Mouse (Mus musculus): ENCODE measurements at regions not wholly inside any gene's neighbourhood (a gene's known extent, or its start where the extent isn't known, plus 50 kb on each side); places are given as distances from the start of the nearest gene placed in this dataset.

DNA sequence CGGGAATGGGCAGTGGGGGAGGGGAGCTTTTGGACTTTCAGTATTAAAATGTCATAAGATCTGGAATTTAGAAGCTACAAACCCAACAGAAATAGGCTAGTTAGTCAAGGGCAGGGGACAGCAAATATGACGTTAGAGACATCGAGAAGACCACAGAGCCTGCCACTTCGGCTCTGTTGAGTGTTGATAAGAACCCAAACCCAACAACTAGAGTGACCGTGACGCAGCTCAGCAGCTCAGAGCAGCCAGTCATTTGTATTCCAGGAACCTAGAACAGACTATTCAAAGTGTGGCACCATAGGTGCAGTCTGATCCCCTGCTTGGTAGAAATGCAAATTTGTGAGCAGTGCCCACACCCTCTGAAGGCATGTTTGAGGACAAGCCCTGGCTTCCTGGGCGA is 409.8 kb upstream of the Gm10131 start:
- TF ChIP-seq POLR2A (IDR thresholded peaks at IDR 0.05; ENCODE audit: extremely low read depth, insufficient read depth, low read length) (no peak), CTCF (IDR thresholded peaks at IDR 0.05; ENCODE audit: extremely low read depth, insufficient read depth, low read length) (no peak)

Measured in cortical plate, adult 2 months (tissue).